Mouse (Mus musculus) B cell, adult (primary cell): Measurements from ENCODE around the gene Far2. TPM values are rescaled to one million over a fixed set of nuclear protein-coding genes. Genes with fewer than 3 reads are reported as not detected.

Experiments used
- total RNA-seq: library from RNA; stranded (reverse); gene quantifications from 4 replicates; pipeline ENCODE4 v1.2.4, GENCODE M21; 2023; ENCODE audit not compliant: inconsistent age

Far2 gene
- not detected in 4 replicates for total RNA-seq

GRCm38 (mm10) chr6:148046881-148047649, at the start of gene Far2:
Far2 (plus strand) TSS chr6:148047259.

GRCm38 (mm10) chr6:148211897-148212680, 165.0 kb downstream of the Far2 start, which contains the start of gene Ergic2:
Ergic2 (minus strand) TSS chr6:148212374.

Other genes starting within 250 kb of the Far2 start
- 99.3 to 124 TPM (median 110 TPM) in 4 replicates for gene Ergic2, start 165.1 kb downstream of the Far2 start, total RNA-seq